Mouse (Mus musculus): ENCODE measurements around the gene Gatad2b.

GRCm38 (mm10) chr3:90278211-90278610 lies 14.8 kb upstream of the Gatad2b start:
- no peak for TF ChIP-seq POLR2A (IDR thresholded peaks at IDR 0.05; ENCODE audit: low read depth, low read length)
- TF ChIP-seq CTCF (conservative IDR thresholded peaks at IDR 0.05; ENCODE audit: insufficient read depth, insufficient read length, low read depth, low read length), result no peak

Data from kidney, adult 2 months (tissue).